Mouse (Mus musculus): ENCODE data around the gene Sept12. TPM values are rescaled to one million over a fixed set of nuclear protein-coding genes. Genes with fewer than 3 reads are reported as not detected.

The Sept12 gene
- polyA plus RNA-seq, 1 experiment from 2014 or later: 0.05 TPM

GRCm38 (mm10) chr16:4968426-4968825 is 29.2 kb downstream of the Sept12 start:
- 81% methylated on average over 3 of the region's 3 CpGs for WGBS
- H3K4me3 ChIP-seq: no peak overlapping the region
- H3K36me3 ChIP-seq: peaks cover 10% of the 10 kb centered on the region; the same call in 1 of the 2 replicates
- no peaks in the 10 kb centered on the region for H3K9me3 ChIP-seq
- H3K27me3 ChIP-seq (ENCODE audit: insufficient read depth, poor library complexity, severe bottlenecking): no peaks in the 10 kb centered on the region
- DNase-seq (ENCODE audit: low spot score): no peak
- H3K4me1 ChIP-seq (replicated peaks): peaks cover 16% of the 10 kb centered on the region
- H3K27ac ChIP-seq: no peak overlapping the region

- Histone ChIP-seq H3K4me1 (replicated peaks) (peaks cover 29% of the 10 kb centered on the region), H3K27ac (no peak overlapping the region), H3K36me3 (peaks cover 7% of the 10 kb centered on the region), H3K9me3 (no peaks in the 10 kb centered on the region), H3K27me3 (ENCODE audit: insufficient read depth, poor library complexity, severe bottlenecking) (no peaks in the 10 kb centered on the region), H3K4me3 (peak overlapping the region; percentile 78; the same call in 1 of the 2 replicates)
- 90% methylated on average over 8 of the region's 8 CpGs for WGBS
- no peak for DNase-seq (ENCODE audit: low spot score)
Measured at GRCm38 (mm10) chr16:4965392-4966129, 32.1 kb downstream of the Sept12 start.

GRCm38 (mm10) chr16:4964731-4965391 is 32.8 kb downstream of the Sept12 start:
- Histone ChIP-seq H3K36me3 (peaks cover 14% of the 10 kb centered on the region), H3K9me3 (no peaks in the 10 kb centered on the region), H3K27ac (peak overlapping the region; percentile 88), H3K4me3 (peak overlapping the region; percentile 78), H3K4me1 (replicated peaks) (peaks cover 29% of the 10 kb centered on the region), H3K27me3 (ENCODE audit: insufficient read depth, poor library complexity, severe bottlenecking) (no peaks in the 10 kb centered on the region)
- DNase-seq (ENCODE audit: low spot score): no peak
- WGBS: 24% methylated on average over 13 of the region's 13 CpGs

GRCm38 (mm10) chr16:4963797-4964709 is 33.6 kb downstream of the Sept12 start, which contains the start of gene Anks3:
TSS of gene Anks3 (minus strand) at chr16:4964205.
- peaks cover 19% of the 10 kb centered on the region for H3K36me3 ChIP-seq
- peaks cover 29% of the 10 kb centered on the region for H3K4me1 ChIP-seq (replicated peaks)
- H3K27ac ChIP-seq: peak within 1 kb of the TSS; percentile 88
- no peaks in the 10 kb centered on the region for H3K27me3 ChIP-seq (ENCODE audit: insufficient read depth, poor library complexity, severe bottlenecking)
- under 1% methylated on average over 76 of the region's 76 CpGs for WGBS
- peak within 1 kb of the TSS; percentile 78 for H3K4me3 ChIP-seq
- H3K9me3 ChIP-seq: no peaks in the 10 kb centered on the region
- DNase-seq (ENCODE audit: low spot score): peak; percentile 96

GRCm38 (mm10) chr16:4963346-4963745 is 34.3 kb downstream of the Sept12 start:
- Histone ChIP-seq H3K36me3 (peaks cover 18% of the 10 kb centered on the region), H3K9me3 (no peaks in the 10 kb centered on the region), H3K27ac (peak overlapping the region; percentile 88), H3K27me3 (ENCODE audit: insufficient read depth, poor library complexity, severe bottlenecking) (no peaks in the 10 kb centered on the region), H3K4me1 (replicated peaks) (peaks cover 29% of the 10 kb centered on the region), H3K4me3 (peak overlapping the region; percentile 78)
- WGBS: 44% methylated on average over 9 of the region's 9 CpGs
- no peak for DNase-seq (ENCODE audit: low spot score)

GRCm38 (mm10) chr16:4960260-4960659 is 37.4 kb downstream of the Sept12 start:
- Histone ChIP-seq H3K4me3 (no peak overlapping the region), H3K27me3 (ENCODE audit: insufficient read depth, poor library complexity, severe bottlenecking) (no peaks in the 10 kb centered on the region), H3K27ac (no peak overlapping the region), H3K4me1 (replicated peaks) (peaks cover 24% of the 10 kb centered on the region), H3K9me3 (no peaks in the 10 kb centered on the region), H3K36me3 (peaks cover 48% of the 10 kb centered on the region)
- 93% methylated on average over 8 of the region's 8 CpGs for WGBS
- no peak for DNase-seq (ENCODE audit: low spot score)

GRCm38 (mm10) chr16:4957446-4957845 is 40.2 kb downstream of the Sept12 start:
- H3K4me1 ChIP-seq (replicated peaks): peaks cover 4% of the 10 kb centered on the region; the same call in 1 of the 2 replicates
- no peaks in the 10 kb centered on the region for H3K9me3 ChIP-seq
- H3K27ac ChIP-seq: no peak overlapping the region
- peaks cover 76% of the 10 kb centered on the region for H3K36me3 ChIP-seq
- no peaks in the 10 kb centered on the region for H3K27me3 ChIP-seq (ENCODE audit: insufficient read depth, poor library complexity, severe bottlenecking)
- H3K4me3 ChIP-seq: no peak overlapping the region
- WGBS: 90% methylated on average over 3 of the region's 3 CpGs
- no peak for DNase-seq (ENCODE audit: low spot score)

- H3K36me3 ChIP-seq: peaks cover 85% of the 10 kb centered on the region
- H3K4me1 ChIP-seq (replicated peaks): no peaks in the 10 kb centered on the region
- H3K4me3 ChIP-seq: no peak overlapping the region
- no peak overlapping the region for H3K27ac ChIP-seq
- no peaks in the 10 kb centered on the region for H3K9me3 ChIP-seq
- 93% methylated on average over 3 of the region's 3 CpGs for WGBS
- DNase-seq (ENCODE audit: low spot score): no peak
- H3K27me3 ChIP-seq (ENCODE audit: insufficient read depth, poor library complexity, severe bottlenecking): no peaks in the 10 kb centered on the region
Measured at GRCm38 (mm10) chr16:4956609-4957008, 41.0 kb downstream of the Sept12 start.

GRCm38 (mm10) chr16:4947378-4947777 is 50.3 kb downstream of the Sept12 start:
- H3K36me3 ChIP-seq: peaks cover 91% of the 10 kb centered on the region
- no peak for DNase-seq (ENCODE audit: low spot score)
- H3K4me3 ChIP-seq: no peak overlapping the region
- H3K9me3 ChIP-seq: no peaks in the 10 kb centered on the region
- no peaks in the 10 kb centered on the region for H3K27me3 ChIP-seq (ENCODE audit: insufficient read depth, poor library complexity, severe bottlenecking)
- H3K4me1 ChIP-seq (replicated peaks): no peaks in the 10 kb centered on the region
- no peak overlapping the region for H3K27ac ChIP-seq
- 91% methylated on average over 4 of the region's 4 CpGs for WGBS

GRCm38 (mm10) chr16:4946155-4946554 is 51.5 kb downstream of the Sept12 start:
- Histone ChIP-seq H3K27me3 (ENCODE audit: insufficient read depth, poor library complexity, severe bottlenecking) (no peaks in the 10 kb centered on the region), H3K9me3 (no peaks in the 10 kb centered on the region), H3K27ac (no peak overlapping the region), H3K4me1 (replicated peaks) (no peaks in the 10 kb centered on the region), H3K4me3 (no peak overlapping the region), H3K36me3 (peaks cover 91% of the 10 kb centered on the region)
- WGBS: 93% methylated on average over 3 of the region's 3 CpGs
- DNase-seq (ENCODE audit: low spot score): no peak

GRCm38 (mm10) chr16:4945415-4945814 is 52.2 kb downstream of the Sept12 start:
- no peak overlapping the region for H3K4me3 ChIP-seq
- peaks cover 3% of the 10 kb centered on the region for H3K4me1 ChIP-seq (replicated peaks)
- WGBS: 81% methylated on average over 4 of the region's 4 CpGs
- H3K36me3 ChIP-seq: peaks cover 91% of the 10 kb centered on the region
- DNase-seq (ENCODE audit: low spot score): no peak
- no peaks in the 10 kb centered on the region for H3K27me3 ChIP-seq (ENCODE audit: insufficient read depth, poor library complexity, severe bottlenecking)
- no peak overlapping the region for H3K27ac ChIP-seq
- H3K9me3 ChIP-seq: no peaks in the 10 kb centered on the region

- H3K27me3 ChIP-seq (ENCODE audit: insufficient read depth, poor library complexity, severe bottlenecking): no peaks in the 10 kb centered on the region
- DNase-seq (ENCODE audit: low spot score): no peak
- H3K27ac ChIP-seq: no peak overlapping the region
- H3K4me3 ChIP-seq: no peak overlapping the region
- peaks cover 85% of the 10 kb centered on the region for H3K36me3 ChIP-seq
- no peaks in the 10 kb centered on the region for H3K9me3 ChIP-seq
- WGBS: 96% methylated on average over 3 of the region's 3 CpGs
- peaks cover 19% of the 10 kb centered on the region for H3K4me1 ChIP-seq (replicated peaks)
Measured at GRCm38 (mm10) chr16:4943431-4943830, 54.2 kb downstream of the Sept12 start.

Measured in hindbrain, embryonic 10.5 days (tissue).